Mouse (Mus musculus) adrenal gland, adult 10 weeks (tissue): ENCODE results near the gene Fam186b. TPM values are rescaled to one million over a fixed set of nuclear protein-coding genes. Genes with fewer than 3 reads are reported as not detected.

Experiments used
- polyA plus RNA-seq: library from polyadenylated mRNA; stranded (reverse); fragments of 350-450 nt; fragmentation: Illumina TruSeq; extraction: RNeasy Lipid Tissue Mini Kit (QIAGEN cat#74804); gene quantifications from one replicate; pipeline ENCODE4 v1.2.3, GENCODE M21; 2014; ENCODE audit warnings: low read depth, low replicate concordance

The Fam186b gene
- polyA plus RNA-seq, result 0.41 TPM

DNA sequence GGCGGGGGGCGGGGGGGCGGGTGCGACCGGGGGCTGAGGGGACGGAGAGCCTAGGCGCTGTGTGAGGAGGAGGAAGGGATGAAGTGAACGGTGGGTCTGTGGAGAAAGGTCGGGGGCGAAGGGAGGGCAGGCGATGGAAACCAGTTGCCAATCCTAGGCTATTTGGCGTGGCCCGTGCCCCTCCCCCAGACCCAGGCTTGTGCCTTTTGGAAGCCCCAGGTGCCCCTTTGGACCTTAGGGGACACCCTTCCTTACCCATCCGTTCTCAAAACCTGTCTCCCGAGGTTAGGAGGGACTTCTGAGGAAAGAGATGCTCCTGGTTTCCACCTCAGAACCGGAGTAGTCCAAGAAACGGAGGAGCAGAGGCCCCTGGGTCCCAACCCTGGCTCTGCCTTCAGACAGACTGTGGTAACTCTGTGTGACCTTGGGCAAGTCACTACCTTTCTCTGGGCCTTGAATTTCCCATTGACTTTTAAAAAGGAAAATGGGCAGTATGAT lies at the start of gene Fam186b:
Gene Fam186b (minus strand): TSS at position 405 of the 498 bp plus-strand sequence.

DNA sequence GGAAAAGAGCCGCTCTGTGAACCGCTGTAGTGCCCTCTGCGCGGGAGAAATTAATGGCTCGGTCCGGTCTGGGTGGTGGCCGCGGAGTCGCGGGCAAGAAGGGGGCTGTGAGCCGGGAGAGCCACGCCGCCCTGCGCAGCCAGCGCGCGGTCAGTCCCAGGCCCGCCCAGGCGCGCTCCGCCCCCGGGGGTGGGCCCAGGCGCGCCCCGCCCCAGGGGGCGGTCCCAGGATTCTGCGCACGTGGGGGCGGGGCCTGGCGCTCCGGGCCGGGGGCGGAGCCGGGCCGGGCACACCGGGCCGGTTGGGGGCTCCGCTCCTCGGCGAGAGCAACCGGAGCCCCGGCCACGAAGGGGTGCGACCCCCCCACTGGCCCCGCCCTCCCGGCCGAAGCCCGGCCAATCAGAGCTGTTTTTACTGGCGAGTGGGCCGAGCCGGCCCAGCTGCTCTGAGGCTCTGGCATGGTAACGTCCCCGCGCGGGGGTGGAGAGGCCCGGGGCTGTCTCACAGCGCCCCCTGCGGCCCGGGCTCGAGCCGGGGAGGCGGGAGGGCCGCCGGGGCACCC lies 794 bp downstream of the Fam186b start, which contains the start of gene Prpf40b:
Gene Prpf40b (plus strand): TSS at position 275 of the 562 bp plus-strand sequence.

DNA sequence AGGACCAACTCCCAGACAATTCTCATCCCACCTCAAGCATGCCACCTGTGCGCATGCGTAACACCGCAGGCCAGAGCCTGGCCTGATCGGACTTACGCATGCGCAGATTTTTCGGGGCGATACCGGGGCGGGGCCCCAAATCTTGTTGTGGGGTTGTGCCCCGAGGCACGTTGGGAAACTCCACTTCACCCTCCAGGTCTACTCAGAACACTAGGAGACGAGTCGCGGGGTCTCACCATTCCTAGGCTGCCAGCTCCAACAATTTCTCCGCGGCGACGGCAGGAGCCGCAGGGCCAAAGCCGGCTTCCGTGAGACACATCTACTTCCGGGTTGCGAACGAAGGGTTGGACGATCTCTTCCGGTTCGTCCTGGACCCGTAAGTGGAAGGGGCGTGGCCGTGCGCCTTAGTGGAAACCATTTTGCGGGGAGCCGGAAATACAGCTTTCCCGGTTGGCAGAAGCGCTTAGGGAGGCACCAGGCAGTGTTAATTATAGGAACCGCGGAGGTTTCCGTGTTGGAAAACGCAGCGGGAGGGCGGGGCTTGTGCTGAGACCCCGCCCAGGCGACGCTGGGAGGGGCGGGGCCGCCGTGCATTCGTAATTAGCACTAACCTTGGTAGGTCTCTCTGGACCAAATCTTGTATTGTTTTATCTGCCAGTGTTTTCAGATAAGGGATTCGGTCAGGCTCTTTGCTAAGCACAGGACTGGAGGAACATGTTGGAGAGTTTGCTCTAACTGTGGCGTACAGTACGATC lies 43.9 kb downstream of the Fam186b start, which contains the start of gene Mcrs1:
Gene Mcrs1 (minus strand): TSS at position 336 of the 755 bp plus-strand sequence.

DNA sequence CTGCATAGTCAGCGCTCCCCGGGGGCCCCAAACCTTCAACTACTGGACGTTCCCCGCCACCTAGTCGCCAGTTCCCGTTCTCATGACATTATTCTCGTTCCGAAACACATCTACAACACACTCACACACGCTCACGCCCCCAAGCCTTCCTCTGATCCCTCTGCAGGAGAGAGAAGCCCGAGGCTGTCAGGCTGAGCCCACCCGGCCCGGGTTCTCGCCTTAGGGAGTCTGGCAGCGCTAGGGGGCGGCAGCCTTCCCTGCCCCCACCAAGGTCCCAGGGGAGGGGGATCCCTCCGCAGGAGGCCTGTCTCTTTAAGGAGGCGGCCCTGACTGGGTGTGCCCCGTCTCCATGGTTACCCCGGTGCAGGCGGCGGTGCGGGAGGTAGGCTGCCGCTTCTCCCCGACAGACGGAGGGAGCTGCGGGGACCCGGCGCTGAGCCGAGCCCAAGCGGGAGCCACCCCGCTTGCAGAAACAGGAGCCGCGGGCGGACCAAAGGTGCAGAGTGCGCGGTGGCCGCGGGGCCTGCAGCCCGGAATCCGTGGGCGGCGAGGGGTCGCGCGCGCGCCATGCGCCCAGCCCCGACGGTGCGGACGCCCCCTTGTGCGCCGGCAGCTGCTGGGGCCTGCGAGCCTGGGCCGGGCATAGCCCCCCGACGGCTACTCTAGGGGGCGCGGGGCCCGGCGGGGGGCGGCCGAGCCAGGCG lies 71.3 kb downstream of the Fam186b start, which contains the start of gene Kcnh3:
Gene Kcnh3 (plus strand): TSS at position 654 of the 704 bp plus-strand sequence.

Other genes with a start within 250 kb of the Fam186b start
- gene Prph, start 240.7 kb downstream of the Fam186b start, polyA plus RNA-seq, result not detected
- gene Troap, start 221.3 kb downstream of the Fam186b start, polyA plus RNA-seq, result not detected
- gene C1ql4, start 208.1 kb downstream of the Fam186b start, polyA plus RNA-seq, result not detected
- not detected for gene Dnajc22, start 202.7 kb downstream of the Fam186b start, polyA plus RNA-seq
- gene Spats2, start 170.0 kb downstream of the Fam186b start, polyA plus RNA-seq, result 35.1 TPM
- not detected for gene Kcnh3, start 71.0 kb downstream of the Fam186b start, polyA plus RNA-seq
- gene Mcrs1, start 43.9 kb downstream of the Fam186b start, polyA plus RNA-seq, result 1.9 TPM
- 5.6 TPM for gene Prpf40b, start 801 bp downstream of the Fam186b start, polyA plus RNA-seq
- gene Fmnl3, start 74.6 kb upstream of the Fam186b start, polyA plus RNA-seq, result 3.0 TPM
- 303 TPM for gene Tmbim6, start 97.0 kb upstream of the Fam186b start, polyA plus RNA-seq
- 0.52 TPM for gene Nckap5l, start 161.9 kb upstream of the Fam186b start, polyA plus RNA-seq
- 0.99 TPM for gene Bcdin3d, start 178.8 kb upstream of the Fam186b start, polyA plus RNA-seq
- gene Faim2, start 232.3 kb upstream of the Fam186b start, polyA plus RNA-seq, result 2.4 TPM